Mouse (Mus musculus) monocyte, adult 5-6 weeks (primary cell): Measurements from ENCODE around the gene Sp3. TPM values are rescaled to one million over a fixed set of nuclear protein-coding genes. Genes with fewer than 3 reads are reported as not detected.

ENCODE experiments used
- total RNA-seq: library from RNA; stranded (forward); fragments of 200-1000, 200-491, 200-594 nt; gene quantifications from 3 replicates; pipeline ENCODE4 v1.2.3, GENCODE M21; 2017

Sp3 gene
- total RNA-seq, 1 experiment from 2014 or later, result 204 TPM

Other genes with a start within 250 kb of the Sp3 start
- gene Gm11084, start 6.3 kb upstream of the Sp3 start, total RNA-seq, result not detected in 3 replicates
- gene Ola1, start 238.5 kb upstream of the Sp3 start, total RNA-seq, result 50.7 to 73.3 TPM (median 66.3 TPM) in 3 replicates